Mouse (Mus musculus) R1 (cell line): ENCODE results near the gene Zfp280b.
"Not testable (repeated sequence)": the region's sequence is repeated elsewhere in the genome, so short reads cannot be mapped to it uniquely, and the experiment has no call there.

Experiments
- DNase-seq: peaks from one replicate; pipeline ENCODE4 v3.0.0-alpha.2; 2018; ENCODE audit warnings: low read depth, low spot score

Gene Zfp280b

DNA sequence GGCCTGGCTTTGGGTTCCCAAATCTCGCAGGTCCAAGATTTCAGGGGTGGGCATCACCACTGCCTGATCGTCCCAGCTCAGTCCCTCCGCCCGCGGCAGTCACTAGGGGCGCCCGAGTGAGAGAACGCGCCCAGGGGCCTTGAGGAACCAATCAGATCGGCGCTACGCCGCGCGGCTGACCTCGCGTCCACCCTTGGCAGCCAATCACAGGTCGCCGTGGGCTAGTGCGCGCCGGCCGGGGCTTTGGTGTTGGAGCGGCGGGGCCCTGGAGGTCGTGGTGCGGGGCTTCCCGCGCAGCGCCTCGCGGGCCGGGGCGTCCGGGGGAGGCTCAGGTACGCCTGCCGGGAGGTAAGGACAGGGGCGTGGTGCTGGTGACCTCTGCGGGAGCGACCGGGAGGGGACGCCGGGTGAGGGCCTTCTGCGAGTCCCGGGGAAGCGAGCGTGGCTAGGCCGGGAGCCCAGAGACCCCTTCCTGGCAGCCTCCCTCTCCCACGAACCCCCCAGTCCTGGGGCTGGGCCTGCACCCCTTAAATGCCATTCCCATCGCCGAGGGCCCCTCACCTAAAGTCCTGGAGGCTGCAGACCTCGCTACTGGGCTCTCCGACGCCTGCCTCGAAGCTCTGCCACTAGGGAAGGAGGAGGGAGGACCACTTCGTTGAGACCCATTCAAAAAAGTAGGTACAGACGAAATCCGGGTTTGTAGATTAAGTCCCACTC lies at the start of gene Zfp280b:
TSS of gene Zfp280b (plus strand) at position 249 of the 717 bp plus-strand sequence.
- peak; percentile 99 for DNase-seq

- DNase-seq: peak; percentile 88
These were observed 41.9 kb upstream of the Zfp280b start for GRCm38 (mm10) chr10:75990430-75991042.

GRCm38 (mm10) chr10:75993616-75994240 lies 38.7 kb upstream of the Zfp280b start:
- peak; percentile 84 for DNase-seq

DNA sequence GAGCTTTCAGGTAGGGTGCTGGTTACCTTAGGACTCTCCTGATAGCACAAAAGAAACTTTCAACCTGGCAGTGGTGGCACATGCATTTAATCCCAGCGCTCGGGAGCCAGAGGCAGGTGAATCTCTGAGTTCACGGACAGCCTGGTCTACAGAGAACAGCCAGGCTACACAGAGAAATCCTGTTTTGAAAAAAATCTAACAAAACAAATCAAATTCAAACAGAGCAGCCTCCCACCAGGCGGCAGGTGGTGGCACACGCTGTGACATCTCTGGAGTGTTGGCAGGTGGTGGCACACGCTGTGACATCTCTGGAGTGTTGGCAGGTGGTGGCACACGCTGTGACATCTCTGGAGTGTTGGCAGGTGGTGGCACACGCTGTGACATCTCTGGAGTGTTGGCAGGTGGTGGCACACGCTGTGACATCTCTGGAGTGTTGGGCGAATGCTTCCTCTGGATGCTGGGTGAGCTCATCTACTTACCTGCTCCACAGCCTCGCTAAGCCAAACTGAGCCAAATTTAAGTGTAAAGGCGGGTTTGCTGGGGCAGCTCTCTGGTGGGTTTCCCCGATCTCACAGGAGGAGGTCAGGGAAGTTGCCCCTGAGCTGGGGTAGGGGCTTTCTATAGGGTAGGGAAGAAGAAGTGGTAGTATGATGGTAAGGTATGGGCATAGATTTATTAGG lies 37.8 kb upstream of the Zfp280b start:
- DNase-seq: not testable (repeated sequence)

GRCm38 (mm10) chr10:75995463-75995862 lies 37.0 kb upstream of the Zfp280b start:
- DNase-seq: no peak

DNA sequence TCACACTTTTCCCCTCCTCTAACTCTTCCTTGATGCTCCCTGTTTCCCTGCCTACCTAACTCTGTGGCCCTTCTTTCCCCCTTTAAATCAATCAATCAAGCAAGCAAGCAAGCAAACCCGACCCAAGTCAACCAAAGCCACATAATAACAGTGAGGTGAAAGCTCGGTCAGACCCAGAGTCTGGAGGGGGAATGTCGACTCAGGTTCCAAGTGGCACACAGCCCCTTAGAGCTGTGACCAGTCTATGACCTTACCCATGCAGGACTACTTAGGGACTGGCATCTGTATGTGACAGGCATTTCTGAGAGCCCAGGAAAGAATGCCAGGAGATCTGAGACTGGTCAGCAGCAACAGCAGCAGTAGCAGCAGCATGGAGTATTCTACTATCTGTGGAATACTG lies 36.1 kb upstream of the Zfp280b start:
- no peak for DNase-seq

DNA sequence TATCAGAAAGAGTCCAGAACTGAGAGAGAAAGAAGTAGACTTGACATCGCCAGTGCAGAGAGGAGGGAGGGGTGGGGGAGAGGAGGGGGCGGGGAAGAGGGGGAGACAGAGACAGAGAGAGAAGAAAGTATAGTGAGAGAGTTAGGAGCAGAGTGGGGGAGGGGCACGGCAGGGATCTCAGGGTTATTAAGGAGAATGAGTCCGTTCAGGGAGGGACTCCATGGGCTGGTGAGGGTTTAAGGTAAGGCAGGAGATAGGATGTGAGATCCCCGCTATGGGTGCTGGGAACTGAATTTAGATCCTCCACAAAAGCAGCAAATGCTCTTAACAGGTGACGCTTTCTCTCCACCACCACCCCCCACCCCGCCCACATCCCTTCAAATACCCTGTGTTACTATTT lies 31.3 kb upstream of the Zfp280b start:
- DNase-seq: no peak

- no peak for DNase-seq
These were observed 30.3 kb upstream of the Zfp280b start for GRCm38 (mm10) chr10:76002101-76002521.

GRCm38 (mm10) chr10:76002615-76003014 lies 29.8 kb upstream of the Zfp280b start:
- peak; percentile 92 for DNase-seq

DNA sequence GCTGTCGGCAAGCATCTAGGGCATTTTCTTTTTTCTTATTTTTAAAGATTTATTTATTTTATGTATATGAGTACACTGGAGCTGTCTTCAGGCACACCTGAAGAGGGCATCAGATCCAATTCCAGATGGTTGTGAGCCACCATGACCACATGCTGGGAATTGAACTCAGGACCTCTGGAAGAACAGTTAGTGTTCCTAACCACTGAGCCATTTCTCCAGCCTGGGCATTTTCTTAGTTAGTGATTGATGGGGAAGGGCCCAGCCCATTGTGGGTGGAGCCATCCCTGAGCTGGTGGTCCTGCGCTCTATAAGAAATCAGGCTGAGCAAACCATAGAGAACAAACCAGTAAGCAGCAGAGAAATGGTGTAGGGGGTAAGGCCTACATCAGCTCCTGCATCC lies 29.2 kb upstream of the Zfp280b start:
- DNase-seq: peak; percentile 64

DNA sequence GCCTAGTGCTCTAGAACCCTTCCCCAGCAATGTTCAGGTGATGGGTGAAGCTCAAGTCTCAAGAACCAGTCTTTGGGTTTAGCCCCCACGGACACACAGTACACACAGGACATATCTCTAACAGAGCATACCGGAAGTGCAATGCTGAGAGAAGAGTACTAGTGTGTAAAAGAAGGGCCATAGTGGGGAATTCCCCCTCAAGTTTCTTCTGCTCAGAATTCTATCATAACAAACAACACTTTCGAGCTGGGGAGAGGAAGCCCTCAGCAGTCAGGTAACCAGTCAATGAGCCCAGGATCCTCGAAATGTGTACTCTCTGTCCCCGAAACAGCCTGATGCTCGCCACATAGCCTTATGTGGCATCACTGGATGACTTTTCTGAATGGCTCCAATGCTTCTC lies 26.1 kb upstream of the Zfp280b start:
- DNase-seq: no peak

- no peak for DNase-seq
These were observed 22.6 kb upstream of the Zfp280b start for GRCm38 (mm10) chr10:76009812-76010211.

DNA sequence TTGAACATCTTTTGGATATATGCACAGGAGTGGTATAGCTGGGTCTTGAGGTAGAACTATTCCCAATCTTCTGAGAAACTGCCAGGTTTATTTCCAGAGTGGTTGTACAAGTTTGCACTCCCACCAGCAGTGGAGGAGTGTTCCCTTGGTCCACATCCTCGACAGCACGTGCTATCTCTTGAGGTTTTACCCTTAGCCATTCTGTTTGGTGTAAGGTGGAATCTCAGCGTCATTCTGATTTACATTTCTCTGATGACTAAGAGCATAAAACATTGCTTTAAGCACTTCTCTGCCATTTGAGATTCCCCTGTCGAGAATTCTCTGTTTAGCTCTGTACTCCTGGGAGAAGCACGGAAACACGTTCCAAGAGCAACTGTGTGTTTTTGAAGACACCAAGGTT lies 19.5 kb upstream of the Zfp280b start:
- DNase-seq: no peak

GRCm38 (mm10) chr10:76016886-76017285 lies 15.6 kb upstream of the Zfp280b start:
- DNase-seq: no peak

DNA sequence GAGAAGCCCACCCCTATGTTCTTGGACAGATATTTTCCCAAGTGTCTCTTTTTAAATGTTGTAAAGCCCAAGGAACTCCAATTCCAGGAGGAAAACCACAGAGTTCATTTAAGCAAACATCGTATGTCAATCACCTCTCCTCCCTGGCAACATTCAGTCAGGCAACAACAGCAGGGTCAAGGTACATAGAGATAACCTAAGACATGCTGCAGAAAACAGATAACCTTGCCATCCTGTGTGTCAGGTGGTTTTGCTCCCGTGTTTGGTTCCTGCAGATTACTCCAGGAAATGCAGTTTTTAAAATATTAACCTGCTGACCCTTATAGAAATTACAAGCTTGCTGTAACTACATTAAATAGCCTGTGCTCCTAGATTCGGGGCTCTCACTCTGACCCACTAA lies 10.7 kb upstream of the Zfp280b start:
- no peak for DNase-seq

- DNase-seq: peak; percentile 94
These were observed 8.5 kb upstream of the Zfp280b start for GRCm38 (mm10) chr10:76023921-76024320.

DNA sequence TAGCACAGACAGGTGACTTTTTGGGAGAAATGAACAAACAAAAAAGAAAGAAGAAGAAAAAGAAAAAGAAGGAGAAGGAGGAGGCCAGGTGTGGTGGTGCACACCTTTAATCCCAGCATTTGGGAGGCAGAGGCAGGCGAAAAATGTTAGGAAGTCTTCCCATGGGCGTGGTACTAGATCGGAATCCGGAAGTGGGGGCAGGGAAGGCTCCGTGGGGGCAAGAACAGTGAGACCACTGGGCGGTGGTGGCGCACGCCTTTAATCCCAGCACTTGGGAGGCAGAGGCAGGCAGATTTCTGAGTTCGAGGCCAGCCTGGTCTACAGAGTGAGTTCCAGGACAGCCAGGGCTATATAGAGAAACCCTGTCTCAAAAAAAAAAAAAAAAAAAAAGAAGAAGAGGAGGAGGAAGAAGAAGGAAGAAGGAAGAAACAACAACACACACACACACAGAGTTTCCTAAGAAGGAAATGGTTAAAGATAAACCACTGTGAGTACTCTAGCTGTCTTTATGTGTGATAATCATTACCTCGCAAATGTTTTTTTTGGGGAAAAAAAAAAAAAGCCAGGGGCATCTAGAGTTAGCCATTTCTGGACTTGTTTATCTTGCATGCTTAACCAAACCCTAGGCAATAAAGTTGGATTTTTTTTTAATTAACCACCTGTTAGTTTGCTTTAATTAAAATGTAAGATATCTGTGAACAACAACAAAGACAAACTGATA lies 6.8 kb upstream of the Zfp280b start:
- peak; percentile 96 for DNase-seq

GRCm38 (mm10) chr10:76027127-76028015 lies 5.1 kb upstream of the Zfp280b start:
- DNase-seq: peak; percentile 78

DNA sequence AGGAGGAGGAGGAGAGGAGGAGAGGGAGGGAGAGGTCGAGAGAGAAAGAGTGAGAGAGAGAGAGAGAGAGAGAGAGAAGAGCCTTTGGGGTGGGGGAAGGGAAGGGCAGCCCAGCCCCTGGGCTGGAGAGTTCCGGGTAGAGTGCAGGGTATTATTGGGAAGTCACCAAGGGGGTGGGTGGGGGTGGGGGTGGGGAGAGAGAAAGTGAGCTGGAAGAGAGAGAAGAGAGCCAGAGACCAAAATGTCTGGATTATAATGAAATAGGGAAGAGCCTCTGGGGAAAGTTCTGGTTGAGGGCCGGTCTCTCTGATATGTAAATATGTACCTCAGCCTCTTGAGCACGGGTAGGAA lies 4.5 kb upstream of the Zfp280b start:
- DNase-seq: peak; percentile 84

DNA sequence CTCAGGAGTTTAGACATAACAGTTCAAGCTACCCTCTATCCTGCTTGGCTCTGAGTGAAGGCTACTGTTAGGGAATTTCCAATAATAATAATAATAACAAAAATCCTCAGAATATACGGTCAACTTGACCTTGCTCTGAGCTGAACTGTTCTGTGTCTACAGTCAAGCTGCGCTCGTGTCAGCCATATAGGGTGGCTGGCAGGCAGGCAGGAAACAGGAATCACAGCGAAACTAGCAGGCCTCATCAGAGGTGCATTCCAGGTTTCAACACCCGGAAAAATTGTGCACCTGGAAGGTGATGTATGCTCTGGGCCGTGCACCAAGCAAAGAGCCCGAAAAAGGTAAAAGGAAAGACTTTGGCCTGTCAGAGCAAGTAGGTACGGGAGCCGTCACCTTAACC lies 4.1 kb upstream of the Zfp280b start:
- DNase-seq: peak; percentile 65

DNA sequence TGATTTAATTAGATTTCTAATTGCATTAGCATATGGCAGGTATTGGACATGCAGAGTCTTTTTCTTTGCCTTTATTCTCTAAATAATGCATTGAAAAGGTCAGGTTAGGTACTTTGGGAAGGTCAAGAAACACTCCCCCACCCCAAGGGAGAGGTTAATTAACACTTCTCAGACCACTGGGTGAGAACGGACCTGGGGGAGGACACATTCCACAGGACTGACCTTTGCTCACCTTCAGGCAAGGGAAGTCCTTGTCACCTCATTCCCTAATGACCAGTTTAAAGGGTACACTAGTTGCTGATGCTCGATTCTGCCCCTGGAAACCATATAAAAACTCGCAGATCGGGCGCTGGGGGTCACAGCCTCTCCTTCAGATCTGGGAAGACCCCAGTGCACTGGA lies 3.2 kb upstream of the Zfp280b start:
- peak; percentile 75 for DNase-seq
